Mouse (Mus musculus): ENCODE data around the gene Tgif1.

The Tgif1 gene

GRCm38 (mm10) chr17:70853436-70853905 lies at the start of gene Tgif1:
Tgif1 (minus strand) TSS chr17:70853546.
- DNase-seq (ENCODE audit: low read depth) = no peak

- DNase-seq (ENCODE audit: low read depth) = no peak
Measured at GRCm38 (mm10) chr17:70900660-70901059, 47.3 kb upstream of the Tgif1 start.

- DNase-seq (ENCODE audit: low read depth) = no peak
Measured at GRCm38 (mm10) chr17:70899642-70900041, 46.3 kb upstream of the Tgif1 start.

GRCm38 (mm10) chr17:70894867-70895266 lies 41.5 kb upstream of the Tgif1 start:
- no peak for DNase-seq (ENCODE audit: low read depth)

GRCm38 (mm10) chr17:70893151-70893550 lies 39.8 kb upstream of the Tgif1 start:
- DNase-seq (ENCODE audit: low read depth) = no peak

- no peak for DNase-seq (ENCODE audit: low read depth)
Measured at GRCm38 (mm10) chr17:70892288-70893096, 39.1 kb upstream of the Tgif1 start.

- DNase-seq (ENCODE audit: low read depth) = no peak
Measured at GRCm38 (mm10) chr17:70890571-70890970, 37.2 kb upstream of the Tgif1 start.

GRCm38 (mm10) chr17:70888657-70889056 lies 35.3 kb upstream of the Tgif1 start:
- no peak for DNase-seq (ENCODE audit: low read depth)

GRCm38 (mm10) chr17:70887848-70888247 lies 34.5 kb upstream of the Tgif1 start:
- no peak for DNase-seq (ENCODE audit: low read depth)

GRCm38 (mm10) chr17:70886641-70887391 lies 33.5 kb upstream of the Tgif1 start:
- no peak for DNase-seq (ENCODE audit: low read depth)

- DNase-seq (ENCODE audit: low read depth) = no peak
Measured at GRCm38 (mm10) chr17:70885868-70886267, 32.5 kb upstream of the Tgif1 start.

- DNase-seq (ENCODE audit: low read depth) = no peak
Measured at GRCm38 (mm10) chr17:70881934-70882333, 28.6 kb upstream of the Tgif1 start.

- no peak for DNase-seq (ENCODE audit: low read depth)
Measured at GRCm38 (mm10) chr17:70881194-70881593, 27.8 kb upstream of the Tgif1 start.

- no peak for DNase-seq (ENCODE audit: low read depth)
Measured at GRCm38 (mm10) chr17:70878237-70878636, 24.9 kb upstream of the Tgif1 start.

GRCm38 (mm10) chr17:70873778-70874124 lies 20.4 kb upstream of the Tgif1 start:
- no peak for DNase-seq (ENCODE audit: low read depth)

GRCm38 (mm10) chr17:70872936-70873777 lies 19.8 kb upstream of the Tgif1 start:
- peak; percentile 26 for DNase-seq (ENCODE audit: low read depth)

- DNase-seq (ENCODE audit: low read depth) = no peak
Measured at GRCm38 (mm10) chr17:70872094-70872929, 19.0 kb upstream of the Tgif1 start.

GRCm38 (mm10) chr17:70871676-70872075 lies 18.3 kb upstream of the Tgif1 start:
- no peak for DNase-seq (ENCODE audit: low read depth)

GRCm38 (mm10) chr17:70870581-70870980 lies 17.2 kb upstream of the Tgif1 start:
- no peak for DNase-seq (ENCODE audit: low read depth)

- no peak for DNase-seq (ENCODE audit: low read depth)
Measured at GRCm38 (mm10) chr17:70868577-70869229, 15.4 kb upstream of the Tgif1 start.

Data from c-Kit-positive CD71-negative TER-119-negative erythroid progenitor cells, embryonic 14.5 days (primary cell).